Mouse (Mus musculus): Measurements from ENCODE around the gene Gm21987.

Gm21987 gene

DNA sequence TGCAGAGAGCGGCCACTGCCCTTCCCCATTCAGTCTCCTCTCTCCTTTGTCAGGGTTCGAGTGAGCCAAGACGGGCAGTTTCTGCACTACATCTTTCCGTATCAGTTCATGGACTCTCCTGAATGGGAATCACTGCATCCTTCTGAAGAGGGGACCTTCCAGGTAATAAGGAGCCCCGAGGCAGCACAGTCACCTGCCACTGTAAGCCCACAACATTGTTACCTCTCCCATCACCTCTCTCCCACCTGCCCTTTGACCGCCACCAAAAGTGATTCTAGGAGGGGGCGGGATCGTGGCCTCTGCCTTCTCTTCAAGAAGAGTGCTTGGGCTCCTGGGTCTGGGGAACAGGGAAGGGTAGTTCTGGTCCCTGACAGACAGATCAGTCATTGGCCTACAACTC, 22.6 kb downstream of the Gm21987 start:
- in situ Hi-C loops (cut with MboI; ENCODE audit: low sequenced_read_pairs): no loop called here

DNA sequence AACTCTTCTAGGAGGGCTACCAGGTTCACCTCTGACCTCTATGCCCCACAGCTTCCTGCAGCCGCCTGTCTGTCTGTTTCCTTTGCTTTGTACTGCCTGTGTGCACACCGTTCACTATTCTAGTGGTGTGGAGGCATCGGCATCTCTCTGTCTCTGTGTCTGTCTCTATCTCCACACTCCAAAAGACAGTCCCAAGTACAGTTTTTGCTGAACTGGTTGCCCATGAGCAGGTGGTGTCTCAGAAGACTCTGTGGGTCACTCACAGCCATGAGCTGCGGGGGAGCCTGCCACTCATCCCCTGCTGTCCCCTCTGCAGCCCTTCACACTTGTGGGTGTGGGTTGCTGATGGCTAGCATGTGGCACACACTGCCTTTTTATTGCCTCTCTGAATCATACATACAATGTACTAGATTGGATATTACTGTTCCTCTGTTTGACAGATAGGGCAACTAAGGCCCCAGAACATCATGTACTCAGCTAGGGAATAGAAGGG, 23.2 kb downstream of the Gm21987 start:
- in situ Hi-C loops (cut with MboI; ENCODE audit: low sequenced_read_pairs): no loop called here

DNA sequence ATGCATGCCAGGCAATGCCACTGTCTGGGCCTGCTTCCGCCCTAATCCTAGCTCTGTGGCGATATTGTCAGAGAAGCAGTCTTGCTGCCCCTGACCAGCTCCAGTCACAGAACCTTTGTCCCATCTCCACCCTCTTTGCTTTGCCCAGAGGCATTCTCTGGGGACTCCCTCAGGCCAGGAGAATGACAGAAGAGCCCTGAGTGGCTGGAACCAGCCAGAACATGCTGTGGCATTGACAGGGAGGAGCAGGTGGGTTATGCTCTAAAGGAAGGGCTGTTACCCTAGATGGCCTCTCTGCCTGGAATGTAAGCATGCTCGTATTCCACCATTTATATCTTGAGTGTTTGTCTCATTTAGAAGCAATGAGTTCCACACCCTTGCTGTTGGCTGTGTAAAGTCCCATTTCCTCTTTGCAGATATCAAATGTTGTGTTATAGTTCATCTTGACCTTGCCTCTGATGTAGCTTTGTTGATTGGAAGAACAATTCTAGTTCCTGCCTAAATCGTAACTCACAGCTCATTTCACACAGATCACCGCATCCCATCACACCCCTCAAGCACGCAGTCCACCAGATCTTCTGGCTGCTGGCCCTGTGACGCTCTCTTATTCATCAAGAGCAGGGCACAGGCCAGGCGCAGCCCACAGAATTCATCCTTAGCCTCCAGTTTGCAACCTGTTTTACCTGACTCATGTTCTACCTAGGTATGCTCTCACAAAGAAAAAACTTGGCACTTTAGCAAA, 24.0 kb downstream of the Gm21987 start:
- in situ Hi-C loops (cut with MboI; ENCODE audit: low sequenced_read_pairs): no loop called here

DNA sequence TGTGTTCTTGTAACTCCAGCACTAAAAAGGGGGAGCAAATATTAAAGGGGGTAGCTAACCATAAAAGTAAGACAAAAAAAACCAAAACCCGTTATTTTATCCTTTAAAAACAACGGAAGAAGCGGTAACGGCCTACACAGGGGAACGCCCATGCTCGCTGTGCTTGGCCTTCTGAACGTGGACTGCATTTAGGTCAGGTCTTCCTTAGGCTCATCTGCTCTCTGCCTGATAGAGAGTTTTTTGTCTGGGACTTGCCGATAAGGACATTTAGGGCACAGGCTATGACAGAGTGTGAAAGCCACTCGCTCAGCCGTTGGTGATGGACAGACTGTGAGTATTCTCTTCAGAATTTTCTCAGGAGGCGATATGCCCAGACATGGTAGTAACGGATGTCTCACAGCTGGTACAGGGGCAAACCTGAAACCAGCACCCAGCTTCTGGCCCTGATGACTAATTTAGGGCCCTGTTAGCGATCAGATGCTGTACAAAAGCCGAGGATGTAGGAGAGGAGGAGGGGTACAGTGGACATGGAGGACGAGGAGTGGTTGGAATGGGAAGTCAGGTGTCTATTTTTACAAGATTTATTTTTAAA, 25.0 kb downstream of the Gm21987 start:
- in situ Hi-C loops (cut with MboI; ENCODE audit: low sequenced_read_pairs): no loop called here

DNA sequence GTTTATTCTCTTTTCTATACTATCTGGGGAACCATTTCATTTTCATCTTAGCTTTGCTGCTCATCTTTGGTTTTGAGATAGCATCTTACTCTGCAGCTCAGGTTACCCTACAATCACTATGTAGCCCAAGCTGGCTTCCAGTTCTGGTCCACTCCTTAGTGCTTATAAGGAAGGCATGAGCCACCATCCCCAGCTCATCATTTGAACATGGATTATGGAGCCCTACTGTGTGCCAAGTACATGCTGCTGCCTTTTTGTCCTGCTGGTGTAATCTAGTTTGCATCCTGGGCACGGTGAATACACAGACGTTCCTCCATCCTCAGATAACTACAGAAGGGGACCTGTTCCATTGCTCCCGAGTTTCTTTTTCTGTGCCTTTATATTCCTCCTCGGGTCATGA, 26.0 kb downstream of the Gm21987 start:
- in situ Hi-C loops (cut with MboI; ENCODE audit: low sequenced_read_pairs): no loop called here

DNA sequence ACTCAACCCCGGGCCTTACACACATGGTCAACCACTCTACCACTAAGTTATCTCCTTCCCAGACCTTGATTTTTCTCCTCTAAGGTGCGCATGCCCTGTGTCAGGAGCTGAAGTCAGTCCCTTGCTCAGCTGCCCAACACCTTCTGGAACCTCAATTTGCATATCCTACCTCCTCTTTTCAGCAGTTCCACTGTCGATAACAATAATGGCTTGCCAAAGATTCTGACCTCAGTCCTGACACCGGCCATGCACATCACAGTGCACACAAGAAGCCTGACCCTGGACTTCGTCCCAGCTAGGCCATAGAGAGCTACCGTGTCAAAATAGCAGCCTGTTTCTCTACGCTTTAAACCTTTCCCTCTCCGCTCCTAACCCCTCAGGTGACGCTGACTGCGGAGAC, 26.6 kb downstream of the Gm21987 start:
- in situ Hi-C loops (cut with MboI; ENCODE audit: low sequenced_read_pairs): no loop called here

DNA sequence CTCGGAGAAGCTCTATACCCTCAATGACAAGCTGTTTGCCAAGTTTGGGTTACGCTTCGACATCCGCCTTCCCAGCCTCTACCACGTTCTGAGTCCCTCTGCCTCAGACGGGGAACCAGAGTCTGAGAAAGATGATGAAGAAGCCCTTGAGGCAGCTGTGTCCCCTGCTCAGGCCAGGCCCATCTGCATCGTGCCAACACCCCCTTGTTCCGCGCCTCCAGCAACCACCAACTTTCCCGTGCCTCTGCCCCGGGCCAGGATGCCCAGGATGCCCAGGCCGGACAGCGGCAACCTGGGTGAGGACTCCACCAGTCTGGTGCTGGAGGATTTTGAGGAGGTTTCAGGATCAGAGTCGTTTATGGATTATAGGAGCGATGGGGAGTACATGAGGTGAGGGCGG, 27.1 kb downstream of the Gm21987 start:
- in situ Hi-C loops (cut with MboI; ENCODE audit: low sequenced_read_pairs): no loop called here

DNA sequence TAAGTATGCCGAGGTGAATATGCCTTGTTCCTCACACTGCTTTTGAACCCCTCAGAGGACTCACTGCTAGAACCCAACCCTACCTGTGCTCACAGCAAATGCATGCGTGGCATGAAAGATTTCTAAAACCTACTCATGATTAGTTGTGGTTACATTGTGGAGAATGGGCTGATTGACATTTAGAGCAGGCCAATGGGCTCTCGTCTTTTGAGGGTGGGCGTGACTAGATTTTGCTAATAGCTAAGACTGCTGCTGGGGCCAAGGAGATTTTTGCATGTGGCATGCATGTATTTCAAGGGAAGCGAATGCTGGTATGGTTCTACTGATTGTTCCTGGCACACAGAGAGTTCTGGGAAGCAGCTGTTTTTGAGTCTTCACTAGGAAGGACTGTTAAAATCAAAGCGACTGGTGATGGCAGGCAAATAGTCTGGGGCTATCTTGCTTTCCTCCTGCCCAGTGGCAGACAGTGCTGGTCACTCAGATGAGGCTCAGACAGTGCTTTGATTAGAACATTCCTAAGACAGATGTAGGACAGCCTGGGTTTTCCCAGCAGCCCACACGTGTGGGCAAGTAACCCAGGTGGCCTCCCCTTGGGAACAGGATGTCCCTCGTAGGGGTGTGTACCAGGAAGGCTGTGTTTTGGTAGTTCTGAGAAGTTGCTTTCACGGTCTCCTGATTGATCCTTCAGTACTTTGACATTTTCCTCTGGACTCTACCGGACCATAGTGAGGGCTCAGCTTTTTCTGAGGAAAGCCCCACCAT, 27.7 kb downstream of the Gm21987 start:
- in situ Hi-C loops (cut with MboI; ENCODE audit: low sequenced_read_pairs): no loop called here

DNA sequence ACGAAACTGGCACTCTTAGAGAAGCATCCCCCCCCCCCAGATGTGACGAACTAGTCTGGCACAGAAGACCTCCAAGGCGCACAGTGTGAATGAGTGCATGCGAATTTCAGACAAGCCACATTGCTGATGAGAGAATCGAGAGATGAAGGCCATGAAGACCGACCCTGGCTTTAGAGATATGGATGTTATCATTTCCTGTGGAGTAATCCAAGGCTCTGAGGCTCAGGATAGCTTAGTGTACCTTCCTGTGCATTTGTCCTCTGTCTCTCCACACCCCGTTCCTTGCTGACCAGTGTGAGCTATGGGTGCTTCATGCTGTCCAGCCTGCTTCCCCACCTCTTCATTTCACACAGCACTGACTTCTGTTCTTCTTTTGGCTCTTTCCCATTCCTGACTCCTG, 28.3 kb downstream of the Gm21987 start:
- in situ Hi-C loops (cut with MboI; ENCODE audit: low sequenced_read_pairs): no loop called here

DNA sequence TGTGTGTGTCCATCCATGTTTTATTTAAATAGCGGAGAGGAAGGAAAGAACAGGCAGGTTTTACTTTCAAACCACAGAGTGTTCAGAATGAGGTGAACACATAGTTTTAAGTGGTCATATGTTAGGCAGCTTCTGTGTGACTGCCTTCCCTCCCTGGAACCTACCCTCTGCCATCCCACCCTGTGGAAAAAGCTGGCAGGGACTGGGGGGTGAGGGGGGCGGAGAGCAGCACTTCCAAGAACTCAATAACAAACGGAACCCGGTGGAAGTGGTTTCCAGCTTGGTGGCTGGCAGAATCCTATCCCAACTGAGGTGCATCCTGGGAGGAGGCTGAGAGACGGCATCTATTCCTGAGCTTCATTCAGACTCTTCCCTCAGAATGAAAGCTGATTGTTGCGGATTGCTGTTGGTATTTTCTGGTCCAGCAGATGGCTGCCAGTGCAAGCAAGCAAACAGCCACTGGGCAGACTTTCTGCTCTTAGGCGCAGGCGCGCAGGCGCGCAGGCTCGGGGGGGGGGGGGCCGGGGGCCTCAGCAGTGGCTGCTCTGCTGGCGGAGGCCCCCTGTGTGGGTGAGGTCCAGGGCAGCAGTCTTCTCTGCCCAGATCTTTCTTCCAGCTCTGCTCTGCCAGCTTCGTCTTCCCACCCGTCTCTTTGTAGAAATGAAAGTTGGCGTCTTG, 29.5 kb downstream of the Gm21987 start:
- in situ Hi-C loops (cut with MboI; ENCODE audit: low sequenced_read_pairs): no loop called here

DNA sequence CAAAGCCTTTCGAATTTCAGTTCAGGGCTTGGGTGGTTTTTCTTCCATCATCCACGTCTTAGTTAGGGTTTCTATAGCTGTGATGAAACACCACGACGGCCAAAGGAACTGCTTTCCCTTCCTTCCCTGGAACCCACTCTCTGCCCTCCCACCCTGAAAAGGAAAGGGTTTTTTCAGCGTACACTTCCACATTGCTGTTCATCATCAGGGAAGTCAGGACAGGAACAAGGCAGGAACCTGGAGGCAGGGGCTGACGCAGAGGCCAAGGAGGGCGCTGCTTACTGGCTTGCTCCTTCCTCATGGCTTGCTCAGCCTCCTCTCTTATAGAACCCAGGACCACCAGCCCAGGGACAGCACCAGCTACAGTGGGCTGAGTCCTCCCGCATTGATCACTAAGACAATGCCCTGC, 30.0 kb downstream of the Gm21987 start:
- in situ Hi-C loops (cut with MboI; ENCODE audit: low sequenced_read_pairs): no loop called here

DNA sequence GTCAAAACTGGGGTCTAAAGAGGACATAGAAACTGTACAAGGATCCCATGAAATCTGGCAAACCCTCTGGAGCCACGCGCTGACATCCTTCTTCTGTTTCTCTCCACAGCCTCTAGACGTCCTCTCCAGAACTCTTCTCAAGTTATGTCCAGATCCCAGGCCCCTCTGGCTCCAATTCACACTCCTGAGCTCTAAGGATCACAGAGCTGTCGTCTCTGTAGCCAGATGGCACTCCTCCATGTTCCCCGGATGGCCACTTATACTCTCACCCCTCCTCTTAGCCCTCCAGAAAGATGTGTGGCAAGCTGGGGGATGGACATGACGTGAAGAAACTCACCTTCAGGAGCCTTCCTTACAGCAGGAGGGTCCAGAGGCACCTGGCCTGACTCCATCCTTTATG, 30.7 kb downstream of the Gm21987 start:
- in situ Hi-C loops (cut with MboI; ENCODE audit: low sequenced_read_pairs): no loop called here

DNA sequence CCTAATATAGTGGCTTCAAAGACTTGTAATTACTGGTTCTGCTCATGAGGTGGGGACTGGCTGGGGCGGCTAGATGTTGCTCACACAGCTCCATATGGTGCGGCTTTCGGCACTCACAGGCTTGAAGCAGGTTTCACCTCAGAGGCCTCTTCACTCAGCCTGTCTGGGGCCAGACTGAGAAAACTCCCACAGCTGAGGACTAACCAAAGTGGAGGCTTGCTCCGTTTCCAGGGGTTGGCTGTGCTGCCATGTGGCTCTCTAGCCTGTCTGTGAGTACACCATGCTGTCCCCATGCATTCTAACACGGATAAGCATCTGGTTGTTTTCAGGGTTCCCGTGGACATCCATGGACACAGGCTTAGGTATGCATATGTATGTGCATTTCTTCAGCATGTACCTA, 31.8 kb downstream of the Gm21987 start:
- in situ Hi-C loops (cut with MboI; ENCODE audit: low sequenced_read_pairs): no loop called here

DNA sequence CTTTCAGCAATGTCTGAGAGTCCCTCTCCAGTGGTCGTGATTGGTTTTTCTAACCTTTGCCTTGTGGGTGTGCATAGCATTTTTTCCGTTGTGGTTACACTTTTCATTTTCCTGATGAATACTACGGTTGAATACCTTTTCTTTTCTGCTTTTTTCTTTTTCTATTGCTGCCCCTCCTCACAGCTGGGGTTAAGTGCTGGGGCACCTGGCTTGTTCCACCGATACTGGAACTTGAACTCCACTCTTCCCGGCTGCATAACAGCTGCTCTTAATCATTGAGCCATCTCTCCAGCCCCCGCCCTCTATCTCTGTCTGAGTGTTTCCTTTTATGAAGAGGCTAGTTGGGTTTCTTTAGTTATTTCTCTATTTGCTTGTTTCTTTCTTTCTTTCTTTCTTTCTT, 32.2 kb downstream of the Gm21987 start:
- in situ Hi-C loops (cut with MboI; ENCODE audit: low sequenced_read_pairs): no loop called here

DNA sequence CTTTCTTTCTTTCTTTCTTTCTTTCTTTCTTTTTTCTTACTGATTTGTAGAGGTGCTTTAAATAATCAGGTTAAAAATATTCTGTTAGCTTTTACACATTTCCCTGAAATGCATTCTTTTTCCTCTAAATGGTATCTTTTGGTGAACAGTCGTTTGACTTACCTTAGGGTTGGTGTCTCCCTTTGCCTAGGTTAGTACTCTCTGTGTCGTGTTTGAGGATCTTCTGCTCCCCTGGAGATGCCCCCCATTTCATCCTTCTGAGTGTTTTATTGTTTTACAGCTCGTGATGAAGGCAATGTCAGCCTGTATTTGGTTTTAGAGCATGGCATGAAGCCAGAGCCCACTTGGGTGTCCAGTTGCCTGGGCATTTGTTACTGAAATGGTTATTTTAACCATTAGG, 32.7 kb downstream of the Gm21987 start:
- in situ Hi-C loops (cut with MboI; ENCODE audit: low sequenced_read_pairs): no loop called here

DNA sequence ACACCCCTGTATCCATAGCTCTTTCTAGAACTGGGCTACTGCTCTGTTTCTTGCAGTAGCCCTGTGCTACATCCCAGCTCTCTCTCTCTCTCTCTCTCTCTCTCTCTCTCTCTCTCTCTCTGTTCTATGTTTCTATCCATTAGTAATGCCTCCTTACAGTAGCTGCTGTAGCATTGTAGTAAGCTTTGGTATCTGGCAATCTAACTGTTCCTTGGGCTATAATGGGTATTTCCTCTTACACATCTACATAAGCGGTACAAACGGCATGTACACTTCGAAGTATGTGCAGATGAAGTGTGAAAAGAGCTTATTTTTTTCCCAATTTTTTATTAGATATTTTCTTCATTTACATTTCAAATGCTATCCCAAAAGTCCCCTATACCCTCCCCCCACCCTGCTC, 33.1 kb downstream of the Gm21987 start:
- in situ Hi-C loops (cut with MboI; ENCODE audit: low sequenced_read_pairs): no loop called here

DNA sequence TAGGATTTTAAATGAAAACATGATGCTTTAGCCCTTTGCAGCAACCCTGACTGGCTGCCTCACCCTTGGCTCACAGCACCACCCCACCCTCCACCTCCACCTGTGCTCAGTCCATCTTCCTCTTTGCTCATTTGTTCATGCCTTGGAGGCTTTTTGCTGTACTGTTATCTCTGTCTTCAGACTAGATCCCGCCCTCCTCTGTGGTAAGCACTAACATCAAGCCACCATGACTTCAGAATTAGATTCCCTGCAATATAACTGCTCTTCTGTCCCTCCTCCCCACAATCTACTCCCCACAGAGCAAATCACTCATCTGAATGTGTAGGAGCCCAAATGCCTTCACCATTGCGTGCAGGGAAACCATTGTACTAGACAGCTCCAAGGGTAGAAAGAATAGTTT, 36.8 kb downstream of the Gm21987 start:
- in situ Hi-C loops (cut with MboI; ENCODE audit: low sequenced_read_pairs): no loop called here

DNA sequence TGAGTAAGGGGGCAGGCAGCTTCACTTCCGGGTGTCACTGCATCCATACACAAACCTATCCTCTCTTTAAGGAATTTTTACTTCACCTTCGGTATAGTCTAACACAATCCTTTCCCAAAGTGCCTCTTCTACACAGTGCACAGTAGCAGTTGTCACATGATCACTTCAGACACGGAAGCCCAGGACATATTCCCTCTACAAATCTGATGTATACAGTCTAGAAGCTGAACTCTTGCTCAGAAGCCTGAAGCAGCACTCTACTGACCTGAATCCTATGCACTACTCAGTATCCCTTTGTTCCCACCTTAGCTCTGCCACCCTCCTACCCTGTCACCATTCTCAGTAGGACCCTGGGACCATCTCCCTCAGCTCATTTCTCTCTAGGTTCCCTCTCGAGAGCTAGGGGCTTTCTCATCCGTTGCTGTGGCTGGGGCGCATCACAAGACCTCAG, 38.4 kb downstream of the Gm21987 start:
- in situ Hi-C loops (cut with MboI; ENCODE audit: low sequenced_read_pairs): no loop called here

DNA sequence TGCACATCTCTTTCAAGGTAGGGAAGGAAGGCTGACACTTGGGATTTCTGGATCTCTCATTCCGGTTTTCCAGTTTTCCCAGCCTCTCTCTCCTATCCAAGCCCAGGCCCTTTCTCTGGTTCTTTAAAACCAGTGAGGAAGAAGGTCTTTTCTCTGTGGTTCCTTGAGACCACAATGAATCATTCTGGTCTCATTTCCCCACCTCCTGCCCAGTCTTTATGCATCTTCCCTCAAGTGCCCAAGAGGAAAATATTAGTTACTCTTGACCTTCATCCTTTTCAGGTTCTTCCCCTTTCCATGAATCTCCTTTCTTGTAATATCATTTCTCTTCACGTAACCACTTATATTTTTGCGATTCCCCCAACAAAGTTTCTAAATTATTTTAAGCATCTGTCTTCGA, 38.9 kb downstream of the Gm21987 start:
- in situ Hi-C loops (cut with MboI; ENCODE audit: low sequenced_read_pairs): no loop called here

DNA sequence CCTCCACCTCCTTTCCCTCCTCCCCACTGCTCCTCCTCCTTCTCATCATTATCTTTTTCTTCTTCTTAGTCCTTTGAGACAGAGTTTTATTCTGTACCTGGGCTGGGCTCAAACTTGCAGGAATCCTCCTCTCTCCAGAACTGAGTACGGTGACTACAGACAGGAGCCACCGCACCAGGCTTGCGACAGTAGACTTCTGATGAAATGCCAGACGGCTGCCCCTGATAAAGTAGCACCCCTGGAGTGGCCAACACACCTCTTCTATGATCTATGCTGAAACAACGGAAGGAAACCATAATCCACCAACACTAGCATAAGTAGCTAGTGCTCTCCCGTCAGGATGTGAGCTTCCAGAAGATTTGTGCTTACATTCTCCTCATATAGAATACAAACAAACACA, 40.5 kb downstream of the Gm21987 start:
- in situ Hi-C loops (cut with MboI; ENCODE audit: low sequenced_read_pairs): no loop called here

DNA sequence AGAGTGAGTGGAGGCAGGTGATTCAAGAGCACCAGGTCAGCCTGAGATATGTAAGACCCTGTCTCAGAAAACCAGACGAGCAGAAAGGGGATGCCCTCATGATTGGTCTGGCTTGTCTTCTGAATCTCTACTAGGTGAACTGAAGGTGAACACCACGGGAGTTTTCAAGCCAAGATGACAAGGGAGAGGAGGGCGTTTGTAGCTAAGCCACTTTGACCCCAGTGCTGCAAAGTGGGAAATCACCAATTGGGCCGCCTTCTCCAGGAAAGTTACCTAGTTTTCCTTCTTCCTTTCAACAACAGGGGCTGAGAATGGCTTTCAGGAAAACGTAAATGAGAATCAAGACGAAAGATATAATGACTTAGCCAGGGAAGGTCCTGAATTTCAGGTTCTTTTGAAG, 41.9 kb downstream of the Gm21987 start:
- in situ Hi-C loops (cut with MboI; ENCODE audit: low sequenced_read_pairs): no loop called here

All from CH12F3 (cell line).